Mouse (Mus musculus) ES-E14 (cell line): Measurements from ENCODE around the gene Nhsl1. TPM values are rescaled to one million over a fixed set of nuclear protein-coding genes. Genes with fewer than 3 reads are reported as not detected.

ENCODE experiments used
- DNase-seq: peaks from one replicate; pipeline ENCODE4 v3.0.0-alpha.2; 2013; ENCODE audit warnings: low read depth, low spot score
- H3K27ac ChIP-seq: 2 replicates; pipeline ENCODE4 v1.5.1; 2012; ENCODE audit warnings: low read depth, mild to moderate bottlenecking, low read length, moderate library complexity, mixed read lengths; ENCODE audit not compliant: poor library complexity, insufficient read depth, severe bottlenecking
- H3K36me3 ChIP-seq: 2 replicates; pipeline ENCODE4 v1.6.1; 2012; ENCODE audit warnings: mild to moderate bottlenecking, low read length, moderate library complexity, mixed read lengths; ENCODE audit not compliant: control insufficient read depth, poor library complexity, insufficient read depth, severe bottlenecking
- H3K4me1 ChIP-seq, 2 experiments: fragments of 150-350 bp in 1 of 2; sonication (generic) in 1 of 2; 2 replicates each; pipeline ENCODE4 v1.6.1; 2012; ENCODE audit warnings: low read length in 2 of 2, mild to moderate bottlenecking in 1 of 2, mixed read lengths in 1 of 2; ENCODE audit not compliant: control insufficient read depth in 2 of 2, insufficient read depth in 2 of 2, poor library complexity in 1 of 2
- H3K4me3 ChIP-seq, 2 experiments: fragments of 150-350 bp in 1 of 2; sonication (generic) in 1 of 2; 2 replicates each; pipeline ENCODE4 v1.5.1; 2012; ENCODE audit warnings: low read length in 2 of 2, low read depth in 1 of 2, mild to moderate bottlenecking in 1 of 2, mixed read lengths in 1 of 2; ENCODE audit not compliant: insufficient read depth in 1 of 2, poor library complexity in 1 of 2, severe bottlenecking in 1 of 2
- H3K9ac ChIP-seq: 2 replicates; pipeline ENCODE4 v1.6.1; 2012; ENCODE audit warnings: low read depth, mild to moderate bottlenecking, low read length, mixed read lengths; ENCODE audit not compliant: poor library complexity, insufficient read depth, severe bottlenecking
- H3K9me3 ChIP-seq: fragments of 150-350 bp; sonication (generic); 2 replicates; pipeline ENCODE4 v1.6.1; 2012; ENCODE audit warnings: low read depth, mild to moderate bottlenecking, low read length; ENCODE audit not compliant: control insufficient read depth, insufficient read depth
- CHD2 ChIP-seq: IDR thresholded peaks from 2 replicates; pipeline ENCODE4 v1.6.1; 2014; ENCODE audit warnings: mild to moderate bottlenecking, low read depth, low read length, inconsistent platforms
- HCFC1 ChIP-seq: IDR thresholded peaks from 2 replicates; pipeline ENCODE4 v1.6.1; 2012; ENCODE audit warnings: low read length, inconsistent platforms, borderline replicate concordance; ENCODE audit not compliant: insufficient read depth
- MAFK ChIP-seq: IDR thresholded peaks from 2 replicates; pipeline ENCODE4 v1.6.1; 2014; ENCODE audit warnings: mild to moderate bottlenecking, low read depth, low read length, inconsistent platforms; ENCODE audit not compliant: insufficient read depth
- ZC3H11A ChIP-seq: IDR thresholded peaks from 2 replicates; pipeline ENCODE4 v1.6.1; 2012; ENCODE audit warnings: low read depth, mild to moderate bottlenecking, inconsistent platforms, low read length, borderline replicate concordance
- ZNF384 ChIP-seq: IDR thresholded peaks from 2 replicates; pipeline ENCODE4 v1.6.1; 2012; ENCODE audit warnings: low read depth, low read length, inconsistent platforms
- in situ Hi-C, 2 experiments: fragments of 600-800 bp; cut with MboI; formaldehyde crosslinking; loops; one replicate each; pipeline ENCODE4 v1.15.1; 2025; ENCODE audit warnings: low sequenced_read_pairs in 2 of 2, inconsistent platforms in 1 of 2; ENCODE audit not compliant: unreplicated experiment in 2 of 2
- total RNA-seq: library from RNA; depleted of rRNA; stranded (reverse); fragments of 300-350 nt; gene quantifications from 2 replicates; pipeline ENCODE4 v1.2.3, GENCODE M21; 2012

Gene Nhsl1
- total RNA-seq, 1 experiment, result 7.7 TPM

- Histone ChIP-seq H3K9me3 (no peaks in the 10 kb centered on the region), H3K27ac (no peak overlapping the region), H3K4me1 (peaks cover 0 to 6% of the 10 kb centered on the region in 2 experiments; a peak in 2 of 4 replicates), H3K9ac (no peak overlapping the region), H3K4me3 (no peak overlapping the region), H3K36me3 (no peaks in the 10 kb centered on the region)
- TF ChIP-seq CHD2, result no peak
- no peak for TF ChIP-seq ZC3H11A
- no peak for TF ChIP-seq HCFC1
- TF ChIP-seq ZNF384, result no peak
- no peak for TF ChIP-seq MAFK
- DNase-seq, result no peak
- in situ Hi-C loops, result no loop called here
Observed at GRCm38 (mm10) chr10:18457808-18458475, 139.2 kb downstream of the Nhsl1 start.

DNA sequence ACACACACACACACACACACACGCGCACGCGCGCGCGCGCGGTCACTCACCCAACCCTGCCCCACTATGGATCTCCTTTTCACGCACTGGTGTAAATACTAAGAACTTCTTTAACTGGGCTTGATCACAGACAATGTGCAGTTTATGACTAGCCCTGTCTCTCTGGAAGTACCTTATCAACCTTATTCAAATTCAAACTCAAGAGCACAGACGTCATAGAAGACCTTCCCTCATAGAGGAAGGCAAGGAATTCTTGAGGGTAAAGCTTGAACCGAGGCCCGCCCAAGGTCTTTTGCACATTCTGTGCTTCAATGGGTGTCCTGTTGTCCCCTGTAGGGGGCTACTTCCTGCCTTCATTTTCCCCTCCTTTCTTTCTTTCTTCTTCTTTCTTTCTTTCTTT lies 142.6 kb downstream of the Nhsl1 start:
- no peak for TF ChIP-seq ZC3H11A

DNA sequence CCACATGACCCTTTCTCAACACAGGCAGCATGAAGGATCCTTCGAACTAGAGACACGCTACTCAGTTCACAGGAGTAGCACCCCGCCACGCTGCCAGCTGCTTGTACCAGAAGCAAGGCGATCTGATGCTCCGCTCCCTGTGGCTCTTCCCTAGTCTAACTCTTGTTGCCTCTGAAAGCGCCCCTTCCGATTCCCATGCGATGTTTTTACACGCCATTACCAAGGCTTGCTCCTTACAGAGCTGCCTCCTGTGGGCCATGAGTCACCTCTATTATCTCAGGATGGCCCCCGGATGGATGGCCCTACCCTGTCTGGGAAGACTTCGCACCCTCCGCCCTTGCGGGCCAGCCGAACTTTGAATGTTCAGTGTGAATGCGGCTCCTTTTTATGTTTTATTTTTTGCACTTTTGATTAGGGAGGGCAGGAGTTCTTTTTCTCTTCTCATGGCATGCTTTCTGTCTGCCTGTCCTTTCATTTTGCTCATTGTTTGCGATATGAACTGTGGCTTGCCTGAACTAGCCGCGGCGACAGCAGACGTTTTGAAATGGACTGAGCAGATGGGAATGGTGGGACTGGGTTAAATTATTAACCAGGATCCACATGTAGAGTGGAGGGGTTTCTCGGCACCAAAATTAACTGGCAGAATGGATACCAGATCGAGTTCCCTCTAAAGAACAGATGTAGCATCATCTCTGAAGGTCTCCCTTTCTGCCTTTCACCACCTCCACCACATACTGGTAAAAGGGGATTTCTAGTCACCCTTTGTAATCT lies 144.5 kb downstream of the Nhsl1 start:
- in situ Hi-C loops, result no loop called here
- no peaks in the 10 kb centered on the region for H3K9me3 ChIP-seq
- peak overlapping the region; percentile 27 to 33; a peak in 3 of 4 replicates for H3K4me3 ChIP-seq
- H3K4me1 ChIP-seq, result peaks cover 0 to 2% of the 10 kb centered on the region in 2 experiments; a peak in 2 of 4 replicates
- TF ChIP-seq CHD2 (no peak), ZNF384 (no peak), ZC3H11A (no peak)
- no peak overlapping the region for H3K27ac ChIP-seq
- no peak for DNase-seq
- H3K9ac ChIP-seq, result peak overlapping the region; percentile 29; the same call in 1 of the 2 replicates
- no peaks in the 10 kb centered on the region for H3K36me3 ChIP-seq

More for the DNA sequence above, 142.6 kb downstream of the Nhsl1 start:
- Histone ChIP-seq H3K4me1 (peaks cover 0 to 2% of the 10 kb centered on the region in 2 experiments; a peak in 2 of 4 replicates), H3K4me3 (no peak overlapping the region), H3K9ac (no peak overlapping the region), H3K36me3 (no peaks in the 10 kb centered on the region), H3K27ac (no peak overlapping the region), H3K9me3 (no peaks in the 10 kb centered on the region)
- in situ Hi-C loops, result no loop called here
- no peak for DNase-seq

- in situ Hi-C loops, result no loop called here
- no peak for DNase-seq
- no peak for TF ChIP-seq HCFC1
- TF ChIP-seq MAFK, result no peak
- no peak for TF ChIP-seq CHD2
- no peak for TF ChIP-seq ZC3H11A
- no peak for TF ChIP-seq ZNF384
- H3K4me1 ChIP-seq, result peaks cover 0 to 2% of the 10 kb centered on the region in 2 experiments; a peak in 1 of 4 replicates
- no peak overlapping the region for H3K4me3 ChIP-seq
- H3K27ac ChIP-seq, result no peak overlapping the region
- no peak overlapping the region for H3K9ac ChIP-seq
- H3K36me3 ChIP-seq, result no peaks in the 10 kb centered on the region
- H3K9me3 ChIP-seq, result no peaks in the 10 kb centered on the region
Observed at GRCm38 (mm10) chr10:18468396-18468795, 149.6 kb downstream of the Nhsl1 start.
